Mouse (Mus musculus) heart, embryonic 12.5 days (tissue): ENCODE data around the gene Col26a1. TPM values are rescaled to one million over a fixed set of nuclear protein-coding genes. Genes with fewer than 3 reads are reported as not detected.
"Not testable (repeated sequence)": the region's sequence is repeated elsewhere in the genome, so short reads cannot be mapped to it uniquely, and the experiment has no call there.

Source experiments
- ATAC-seq: fragments of 200-750 bp; cut with Nextera tagmentation; 2 replicates; pipeline ENCODE4 v1.8.0; 2017; ENCODE audit warnings: moderate TSS enrichment, moderate library complexity; ENCODE audit not compliant: insufficient number of reproducible peaks, low FRiP score
- H3K27ac ChIP-seq: fragments of 300-500 bp; sonication (generic); 2 replicates; pipeline ENCODE4 v1.5.1; 2016; ENCODE audit warnings: mild to moderate bottlenecking, moderate library complexity; ENCODE audit not compliant: poor library complexity, severe bottlenecking
- H3K27me3 ChIP-seq: fragments of 300-500 bp; sonication (generic); replicated peaks from 2 replicates; pipeline ENCODE4 v1.6.1; 2016; ENCODE audit warnings: mild to moderate bottlenecking, moderate library complexity
- H3K36me3 ChIP-seq: fragments of 300-500 bp; sonication (generic); 2 replicates; pipeline ENCODE4 v1.6.1; 2016; ENCODE audit warnings: mild to moderate bottlenecking, moderate library complexity
- H3K4me1 ChIP-seq: fragments of 300-500 bp; sonication (generic); replicated peaks from 2 replicates; pipeline ENCODE4 v1.6.1; 2016; ENCODE audit warnings: mild to moderate bottlenecking
- H3K4me2 ChIP-seq: fragments of 300-500 bp; sonication (generic); 2 replicates; pipeline ENCODE4 v1.6.1; 2016; ENCODE audit warnings: mild to moderate bottlenecking, moderate library complexity
- H3K4me3 ChIP-seq: fragments of 300-500 bp; sonication (generic); 2 replicates; pipeline ENCODE4 v1.5.1; 2016; ENCODE audit warnings: mild to moderate bottlenecking
- H3K9ac ChIP-seq: fragments of 300-500 bp; sonication (generic); 2 replicates; pipeline ENCODE4 v1.6.1; 2016; ENCODE audit warnings: mild to moderate bottlenecking, moderate library complexity
- H3K9me3 ChIP-seq: fragments of 300-500 bp; sonication (generic); replicated peaks from 2 replicates; pipeline ENCODE4 v1.6.1; 2016; ENCODE audit warnings: mild to moderate bottlenecking, moderate library complexity
- WGBS: fragments of 180-500 bp; shearing (Covaris S2); methylation state at CpG from one replicate; pipeline ENCODE4 v1.1.7; 2016; 5-methylcytosine and 5-hydroxymethylcytosine counted together
- polyA plus RNA-seq: library from polyadenylated mRNA; unstranded; fragments of >200 nt; fragmentation: Nextera tagmentation; extraction: Ambion mirVana; gene quantifications from 2 replicates; pipeline ENCODE4 v1.2.1, GENCODE M21; 2016

Col26a1 gene
- polyA plus RNA-seq, 1 experiment from 2014 or later: 21.6 TPM

GRCm38 (mm10) chr5:136753176-136753575, 129.8 kb downstream of the Col26a1 start:
- peaks cover 38% of the 10 kb centered on the region for H3K36me3 ChIP-seq
- not testable (repeated sequence) for H3K27ac ChIP-seq, ATAC-seq, H3K27me3 ChIP-seq, H3K9ac ChIP-seq, H3K4me3 ChIP-seq, H3K4me1 ChIP-seq, H3K4me2 ChIP-seq
- WGBS: 62% methylated on average over 7 of the region's 7 CpGs
- peaks cover 32% of the 10 kb centered on the region for H3K9me3 ChIP-seq

GRCm38 (mm10) chr5:136752104-136752503, 130.9 kb downstream of the Col26a1 start:
- no peak overlapping the region for H3K27ac ChIP-seq
- H3K36me3 ChIP-seq: peaks cover 48% of the 10 kb centered on the region
- no peak for ATAC-seq
- no peak overlapping the region for H3K4me2 ChIP-seq
- H3K9me3 ChIP-seq: peaks cover 42% of the 10 kb centered on the region
- 96% methylated on average over 19 of the region's 19 CpGs for WGBS
- H3K27me3 ChIP-seq: no peaks in the 10 kb centered on the region
- H3K4me3 ChIP-seq: no peak overlapping the region
- H3K9ac ChIP-seq: no peak overlapping the region
- no peaks in the 10 kb centered on the region; the same call in 1 of the 2 replicates for H3K4me1 ChIP-seq

- Histone ChIP-seq H3K36me3 (peaks cover 45% of the 10 kb centered on the region), H3K4me3 (no peak overlapping the region), H3K9me3 (peaks cover 66% of the 10 kb centered on the region), H3K27me3 (no peaks in the 10 kb centered on the region), H3K4me2 (no peak overlapping the region), H3K9ac (no peak overlapping the region), H3K27ac (no peak overlapping the region), H3K4me1 (no peaks in the 10 kb centered on the region)
- ATAC-seq: no peak
- WGBS: 77% methylated on average over 9 of the region's 9 CpGs
Measured at GRCm38 (mm10) chr5:136746596-136746995, 136.4 kb downstream of the Col26a1 start.

- H3K4me2 ChIP-seq: no peak overlapping the region
- H3K36me3 ChIP-seq: no peaks in the 10 kb centered on the region
- no peaks in the 10 kb centered on the region for H3K4me1 ChIP-seq
- H3K27ac ChIP-seq: no peak overlapping the region
- no peaks in the 10 kb centered on the region for H3K27me3 ChIP-seq
- WGBS: 64% methylated on average over 6 of the region's 6 CpGs
- no peak overlapping the region for H3K9ac ChIP-seq
- ATAC-seq: no peak
- H3K9me3 ChIP-seq: 0 out of 2 replicates have a peak, but pooled peaks cover 4% of the 10 kb centered on the region
- H3K4me3 ChIP-seq: no peak overlapping the region
Measured at GRCm38 (mm10) chr5:136738918-136739317, 144.1 kb downstream of the Col26a1 start.

- WGBS: 90% methylated on average over 5 of the region's 5 CpGs
- H3K27ac ChIP-seq, H3K27me3 ChIP-seq, H3K36me3 ChIP-seq, H3K4me3 ChIP-seq, ATAC-seq, H3K4me2 ChIP-seq, H3K9ac ChIP-seq, H3K4me1 ChIP-seq: not testable (repeated sequence)
- H3K9me3 ChIP-seq: peaks cover 14% of the 10 kb centered on the region
Measured at GRCm38 (mm10) chr5:136726271-136726670, 156.7 kb downstream of the Col26a1 start.

- Histone ChIP-seq H3K4me1 (peaks cover 9% of the 10 kb centered on the region), H3K36me3 (no peaks in the 10 kb centered on the region), H3K4me3 (no peak overlapping the region), H3K27ac (no peak overlapping the region), H3K4me2 (no peak overlapping the region), H3K27me3 (peaks cover 3% of the 10 kb centered on the region), H3K9ac (no peak overlapping the region), H3K9me3 (peaks cover 4% of the 10 kb centered on the region; the same call in 1 of the 2 replicates)
- ATAC-seq: no peak
- 64% methylated on average over 5 of the region's 5 CpGs for WGBS
Measured at GRCm38 (mm10) chr5:136721596-136721995, 161.4 kb downstream of the Col26a1 start.

- peaks cover 31% of the 10 kb centered on the region for H3K27me3 ChIP-seq
- 0 out of 2 replicates have a peak, but pooled peaks cover 4% of the 10 kb centered on the region for H3K9me3 ChIP-seq
- ATAC-seq: no peak
- H3K4me3 ChIP-seq: no peak overlapping the region
- WGBS: 70% methylated on average over 8 of the region's 8 CpGs
- peaks cover 15% of the 10 kb centered on the region for H3K4me1 ChIP-seq
- H3K4me2 ChIP-seq: no peak overlapping the region
- no peak overlapping the region for H3K27ac ChIP-seq
- H3K36me3 ChIP-seq: no peaks in the 10 kb centered on the region
- H3K9ac ChIP-seq: no peak overlapping the region
Measured at GRCm38 (mm10) chr5:136718656-136719055, 164.4 kb downstream of the Col26a1 start.

- peaks cover 31% of the 10 kb centered on the region for H3K27me3 ChIP-seq
- no peaks in the 10 kb centered on the region for H3K9me3 ChIP-seq
- no peak overlapping the region for H3K4me3 ChIP-seq
- H3K9ac ChIP-seq: no peak overlapping the region
- 72% methylated on average over 2 of the region's 2 CpGs for WGBS
- no peaks in the 10 kb centered on the region for H3K36me3 ChIP-seq
- H3K4me2 ChIP-seq: no peak overlapping the region
- no peak overlapping the region for H3K27ac ChIP-seq
- H3K4me1 ChIP-seq: peaks cover 15% of the 10 kb centered on the region
- ATAC-seq: no peak
Measured at GRCm38 (mm10) chr5:136717573-136717854, 165.5 kb downstream of the Col26a1 start.

GRCm38 (mm10) chr5:136716696-136717572, 166.1 kb downstream of the Col26a1 start:
- no peak overlapping the region for H3K4me2 ChIP-seq
- no peak overlapping the region for H3K27ac ChIP-seq
- no peak overlapping the region for H3K4me3 ChIP-seq
- 63% methylated on average over 10 of the region's 10 CpGs for whole genome bisulfite sequencing
- no peak overlapping the region for H3K9ac ChIP-seq
- no peak for ATAC-seq
- H3K9me3 ChIP-seq: no peaks in the 10 kb centered on the region
- H3K36me3 ChIP-seq: no peaks in the 10 kb centered on the region
- H3K27me3 ChIP-seq: peaks cover 31% of the 10 kb centered on the region
- peaks cover 15% of the 10 kb centered on the region for H3K4me1 ChIP-seq

GRCm38 (mm10) chr5:136714879-136715278, 168.1 kb downstream of the Col26a1 start:
- H3K27me3 ChIP-seq: peaks cover 31% of the 10 kb centered on the region
- H3K9me3 ChIP-seq: no peaks in the 10 kb centered on the region
- no peak overlapping the region for H3K27ac ChIP-seq
- peak overlapping the region; percentile 35 for H3K4me3 ChIP-seq
- ATAC-seq: no peak
- no peak overlapping the region; the same call in 1 of the 2 replicates for H3K9ac ChIP-seq
- peak overlapping the region; percentile 59 for H3K4me2 ChIP-seq
- 19% methylated on average over 11 of the region's 11 CpGs for WGBS
- peaks cover 19% of the 10 kb centered on the region for H3K4me1 ChIP-seq
- H3K36me3 ChIP-seq: no peaks in the 10 kb centered on the region

- ATAC-seq: no peak
Measured at GRCm38 (mm10) chr5:136714232-136714875, 168.7 kb downstream of the Col26a1 start.

More at GRCm38 (mm10) chr5:136714232-136714875, 168.7 kb downstream of the Col26a1 start:
- WGBS: 21% methylated on average over 32 of the region's 32 CpGs
- Histone ChIP-seq H3K27me3 (peaks cover 31% of the 10 kb centered on the region), H3K36me3 (no peaks in the 10 kb centered on the region), H3K27ac (no peak overlapping the region), H3K4me2 (peak overlapping the region; percentile 59), H3K4me1 (peaks cover 22% of the 10 kb centered on the region), H3K9me3 (no peaks in the 10 kb centered on the region), H3K9ac (no peak overlapping the region; the same call in 1 of the 2 replicates), H3K4me3 (peak overlapping the region; percentile 35)
